Mouse (Mus musculus): ENCODE results near the gene Kit.
A peak's percentile ranks its signal among the peaks of the same experiment; 100 is the strongest.

Gene Kit

DNA sequence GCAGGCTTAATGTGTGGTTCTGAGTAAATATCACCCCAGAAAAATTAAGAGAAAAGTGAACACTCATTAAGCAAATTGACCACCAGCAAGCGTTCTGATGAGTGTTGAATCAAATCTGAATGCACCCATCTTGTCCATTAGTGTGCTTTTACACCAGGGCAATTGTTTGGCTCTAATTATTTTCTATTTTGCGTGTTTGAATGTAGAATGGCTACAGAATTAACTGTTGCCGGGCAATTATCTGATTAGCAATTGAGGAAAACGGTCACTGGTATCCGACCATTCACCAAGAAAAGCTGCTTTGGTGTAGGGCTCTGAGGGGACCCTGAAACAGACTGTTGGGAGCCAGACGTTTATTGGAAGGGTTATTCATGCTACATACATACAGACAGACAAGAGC lies 16.2 kb downstream of the Kit start:
- DNase-seq (ENCODE audit: low read depth): no peak

- no peak for DNase-seq (ENCODE audit: low read depth)
Measured at GRCm38 (mm10) chr5:75591567-75591966, 16.9 kb downstream of the Kit start.

- DNase-seq (ENCODE audit: low read depth): no peak
Measured at GRCm38 (mm10) chr5:75595319-75595718, 20.6 kb downstream of the Kit start.

DNA sequence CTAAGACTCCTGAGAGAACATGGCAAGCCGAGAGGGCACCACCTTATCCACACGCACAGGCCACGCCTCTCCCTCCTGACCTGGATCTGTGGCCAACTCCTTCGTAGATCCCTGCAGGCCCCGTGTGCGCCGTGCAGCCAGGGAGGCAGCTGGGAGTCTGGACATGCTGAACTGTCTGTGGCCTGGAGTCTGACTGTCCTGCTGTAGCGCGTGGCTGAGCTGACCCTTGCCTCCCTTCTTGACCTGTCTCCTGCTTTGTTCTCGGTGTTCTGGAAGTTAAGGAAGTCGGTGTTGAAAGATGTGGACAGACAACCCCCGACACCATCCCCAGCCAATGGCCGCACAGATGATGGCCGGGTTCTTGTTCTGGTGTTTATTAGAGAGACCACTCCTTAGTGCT lies 21.5 kb downstream of the Kit start:
- no peak for DNase-seq (ENCODE audit: low read depth)

DNA sequence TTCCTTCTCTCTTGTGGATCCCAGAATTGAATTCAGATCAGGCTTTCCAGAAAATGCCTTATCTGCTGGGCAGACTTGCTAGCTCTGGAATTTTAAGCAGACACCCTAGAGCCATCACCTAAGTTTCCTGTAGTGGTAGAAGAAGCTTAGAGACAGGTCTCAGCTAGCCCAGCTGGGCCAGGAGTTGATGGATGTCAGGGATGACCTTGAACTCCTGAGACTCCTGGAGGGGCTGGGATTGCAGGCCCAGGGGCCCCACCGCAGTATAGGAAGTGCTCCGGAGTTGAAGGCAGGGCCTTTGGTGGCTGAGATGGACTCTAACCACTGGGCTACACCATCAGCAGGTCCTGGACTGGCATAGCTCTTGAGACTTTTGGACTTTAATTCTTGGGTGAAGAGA lies 22.6 kb downstream of the Kit start:
- DNase-seq (ENCODE audit: low read depth): no peak

DNA sequence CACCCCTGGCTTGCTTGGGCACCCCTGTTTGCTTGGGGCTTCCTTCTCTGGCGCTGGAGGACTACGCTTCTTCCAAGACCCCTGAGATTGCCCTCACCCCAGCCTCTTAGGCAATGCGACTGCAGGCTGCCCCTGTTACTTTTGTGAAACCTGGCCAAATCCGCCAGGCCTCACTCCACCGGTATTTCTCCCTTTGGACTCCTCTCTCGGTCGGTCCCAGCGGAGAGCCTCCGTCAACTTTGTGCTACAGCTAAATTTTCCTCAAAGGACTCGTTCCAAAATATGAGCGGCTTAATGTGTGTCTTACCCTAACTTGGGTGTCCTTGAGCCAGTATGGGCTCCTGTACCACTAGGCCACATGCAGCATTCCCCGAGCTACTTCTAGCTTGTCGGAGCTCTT lies 23.8 kb downstream of the Kit start:
- DNase-seq (ENCODE audit: low read depth): no peak

- no peak for DNase-seq (ENCODE audit: low read depth)
Measured at GRCm38 (mm10) chr5:75599991-75600390, 25.3 kb downstream of the Kit start.

DNA sequence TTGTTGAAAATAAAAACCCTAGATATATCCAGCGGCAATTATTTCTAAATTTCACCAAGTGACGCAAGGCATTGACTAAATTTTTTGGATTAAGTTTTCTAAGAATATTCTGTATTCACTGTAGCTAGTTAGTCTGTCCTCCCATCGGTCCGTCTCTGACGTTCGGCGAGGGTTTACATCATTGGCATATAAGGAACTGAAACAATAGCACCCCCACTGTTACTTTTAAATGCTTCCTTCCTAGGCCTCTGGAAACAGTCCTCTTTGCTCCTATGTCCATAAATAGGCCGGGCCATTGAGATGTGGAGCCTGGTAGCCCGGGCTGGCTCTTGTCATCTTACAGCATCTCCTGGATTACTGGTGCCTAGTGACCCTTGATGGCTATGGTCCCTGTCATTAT lies 29.5 kb downstream of the Kit start:
- no peak for DNase-seq (ENCODE audit: low read depth)

- no peak for DNase-seq (ENCODE audit: low read depth)
Measured at GRCm38 (mm10) chr5:75606898-75607297, 32.2 kb downstream of the Kit start.

DNA sequence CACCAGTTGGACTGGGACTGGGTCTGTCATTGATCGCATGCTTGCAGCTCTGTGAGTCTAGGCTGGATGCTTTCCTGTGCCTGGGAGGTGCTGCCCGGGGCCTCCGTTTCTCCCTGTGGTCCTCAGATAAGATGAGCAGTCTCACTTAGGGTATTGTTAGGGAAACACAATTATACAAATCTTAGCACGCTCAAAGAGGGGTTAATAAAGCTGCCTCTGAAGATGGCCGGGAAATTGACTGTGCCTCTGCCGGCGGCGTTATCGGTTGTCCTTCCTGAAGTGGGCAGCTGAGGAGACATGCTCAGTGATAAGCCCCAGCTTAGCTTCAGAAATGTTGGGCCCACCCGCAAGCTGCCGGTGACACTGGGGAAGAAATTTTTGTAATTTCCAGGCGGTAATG lies 33.3 kb downstream of the Kit start:
- peak; percentile 40 for DNase-seq (ENCODE audit: low read depth)

DNA sequence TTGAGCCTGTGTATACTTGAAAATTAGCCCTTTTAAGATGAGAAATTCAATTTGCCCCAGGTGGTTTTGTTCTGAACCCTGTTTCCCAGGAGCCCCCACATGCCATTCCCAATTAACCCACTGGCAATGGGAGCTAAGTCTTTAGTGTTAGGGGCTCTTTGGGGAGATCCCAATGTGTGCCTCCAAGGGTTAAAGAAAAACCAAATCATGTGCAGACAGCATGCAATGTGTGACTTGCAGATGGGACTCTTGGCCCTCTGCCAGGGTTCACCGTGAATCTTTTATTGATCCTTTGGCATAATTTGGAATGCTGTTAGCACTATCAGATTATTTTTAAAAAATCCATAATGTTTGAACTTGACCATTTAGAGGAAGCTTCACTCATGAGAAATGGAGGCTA lies 37.7 kb downstream of the Kit start:
- no peak for DNase-seq (ENCODE audit: low read depth)

DNA sequence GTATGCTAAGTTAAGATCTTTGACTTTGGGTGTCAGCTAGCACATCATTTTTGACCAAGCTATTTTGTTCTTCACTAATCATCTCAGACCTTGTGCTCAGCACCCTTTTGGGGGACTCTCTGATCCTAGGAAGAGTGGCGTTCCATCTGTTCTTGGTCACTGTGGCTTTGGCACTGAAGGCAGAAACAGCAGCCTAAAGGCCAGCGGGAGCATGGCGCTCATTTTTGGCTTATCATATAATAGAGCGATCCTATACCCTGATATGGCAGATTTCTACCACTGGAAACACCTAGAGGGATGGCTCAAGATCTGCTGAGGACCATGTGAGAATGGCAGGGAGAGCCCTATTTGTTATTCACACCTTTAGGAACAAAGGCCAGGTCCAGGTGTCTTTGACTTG lies 38.2 kb downstream of the Kit start:
- no peak for DNase-seq (ENCODE audit: low read depth)

DNA sequence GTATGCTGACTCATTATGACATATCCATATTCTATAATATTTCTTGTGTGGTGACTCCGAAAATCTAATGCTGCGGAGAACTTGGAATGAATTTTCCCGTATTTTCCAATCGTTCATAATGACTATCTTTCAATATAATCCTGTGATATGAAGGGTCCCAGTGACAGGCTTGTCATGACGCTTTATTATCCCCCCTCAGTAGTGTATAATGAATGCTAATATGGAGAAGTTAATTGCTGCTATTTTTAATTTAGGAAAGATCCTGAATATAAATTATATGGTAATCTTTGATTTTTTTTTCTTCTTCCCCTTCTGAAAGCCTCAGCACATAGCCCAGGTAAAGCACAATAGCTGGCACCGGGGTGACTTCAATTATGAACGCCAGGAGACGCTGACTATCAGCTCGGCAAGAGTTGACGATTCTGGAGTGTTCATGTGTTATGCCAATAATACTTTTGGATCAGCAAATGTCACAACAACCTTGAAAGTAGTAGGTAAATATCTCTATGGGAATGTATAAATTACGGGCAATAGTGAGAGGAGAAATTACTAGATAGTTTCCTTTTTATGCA lies 40.4 kb downstream of the Kit start:
- DNase-seq (ENCODE audit: low read depth): no peak

DNA sequence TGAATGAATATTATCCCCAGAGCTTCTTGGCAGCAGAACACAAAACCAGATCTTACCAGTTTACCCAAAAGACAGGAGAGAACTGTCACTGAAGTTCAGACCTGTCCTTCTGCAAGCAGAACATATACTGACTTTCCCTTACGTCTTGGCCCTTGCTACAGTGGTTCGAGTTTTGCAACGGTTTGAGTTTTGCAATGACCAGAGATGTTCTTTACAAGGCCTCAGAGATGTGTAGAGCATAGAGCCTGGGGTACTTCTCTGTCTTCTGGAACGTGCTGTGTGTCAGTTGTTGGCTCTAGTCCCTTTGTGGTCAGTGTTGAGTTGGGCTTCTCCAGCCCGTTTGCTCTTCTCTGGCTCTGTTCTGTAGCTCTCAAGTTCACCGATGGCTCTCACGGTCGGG lies 40.9 kb downstream of the Kit start:
- DNase-seq (ENCODE audit: low read depth): no peak

DNA sequence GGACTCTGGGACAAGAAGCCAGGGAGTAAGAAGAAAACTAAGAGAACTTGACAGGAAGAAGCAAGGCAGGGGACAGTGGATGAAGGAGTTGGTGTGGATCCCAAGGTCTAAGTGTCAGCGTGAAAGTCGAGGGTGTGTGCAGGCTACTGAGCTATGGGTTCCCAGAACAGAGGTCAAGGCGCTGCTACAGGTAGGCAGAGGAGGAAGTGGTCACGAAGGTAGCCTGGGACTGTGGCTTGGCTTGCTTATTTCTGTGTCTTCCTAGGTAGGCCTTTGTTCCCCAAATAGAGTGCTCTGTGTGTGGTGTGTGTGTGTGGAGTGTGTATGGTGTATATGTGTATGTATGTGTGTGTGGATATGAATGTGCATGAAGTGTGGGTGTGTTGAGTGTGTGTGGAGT lies 47.7 kb downstream of the Kit start:
- DNase-seq (ENCODE audit: low read depth): no peak

DNA sequence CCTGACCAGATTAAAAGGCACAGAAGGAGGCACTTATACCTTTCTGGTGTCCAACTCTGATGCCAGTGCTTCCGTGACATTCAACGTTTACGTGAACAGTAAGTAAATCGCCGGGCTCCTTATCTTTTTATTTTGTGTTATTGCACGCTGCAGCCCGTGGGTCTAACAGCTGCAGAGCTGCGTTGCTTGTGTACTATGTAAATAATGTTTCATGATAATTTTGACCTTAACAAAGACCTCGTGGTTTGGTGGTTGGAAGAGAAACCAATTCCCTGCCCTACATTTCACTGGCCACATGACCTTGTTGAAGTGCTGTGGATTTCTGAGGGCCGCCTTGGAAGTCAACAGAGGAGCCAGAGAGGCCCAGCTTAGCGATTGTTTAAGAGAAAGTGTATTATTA lies 48.3 kb downstream of the Kit start:
- DNase-seq (ENCODE audit: low read depth): no peak

- no peak for DNase-seq (ENCODE audit: low read depth)
Measured at GRCm38 (mm10) chr5:75623520-75623919, 48.8 kb downstream of the Kit start.

- DNase-seq (ENCODE audit: low read depth): peak; percentile 74
Measured at GRCm38 (mm10) chr5:75623993-75624706, 49.4 kb downstream of the Kit start.

DNA sequence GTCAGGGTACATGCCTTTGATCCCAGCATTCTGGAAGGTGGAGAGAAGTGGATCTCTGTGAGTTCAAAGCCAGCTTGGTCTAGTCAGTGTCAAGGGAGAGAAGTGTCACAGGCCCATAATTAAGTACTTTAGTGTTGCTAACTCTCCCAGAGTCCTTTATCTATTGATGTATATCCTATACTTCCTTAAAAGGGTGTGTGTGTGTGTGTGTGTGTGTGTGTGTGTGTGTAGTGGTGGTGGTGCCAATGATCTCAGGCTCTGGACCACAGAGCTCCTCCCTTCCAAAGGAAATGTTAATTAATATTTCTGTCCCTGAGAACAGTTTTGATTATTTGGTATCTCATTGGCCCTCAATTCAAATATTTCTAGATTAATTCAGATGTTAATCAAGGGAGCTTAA lies 50.3 kb downstream of the Kit start:
- no peak for DNase-seq (ENCODE audit: low read depth)

GRCm38 (mm10) chr5:75626284-75626683 lies 51.6 kb downstream of the Kit start:
- DNase-seq (ENCODE audit: low read depth): no peak

DNA sequence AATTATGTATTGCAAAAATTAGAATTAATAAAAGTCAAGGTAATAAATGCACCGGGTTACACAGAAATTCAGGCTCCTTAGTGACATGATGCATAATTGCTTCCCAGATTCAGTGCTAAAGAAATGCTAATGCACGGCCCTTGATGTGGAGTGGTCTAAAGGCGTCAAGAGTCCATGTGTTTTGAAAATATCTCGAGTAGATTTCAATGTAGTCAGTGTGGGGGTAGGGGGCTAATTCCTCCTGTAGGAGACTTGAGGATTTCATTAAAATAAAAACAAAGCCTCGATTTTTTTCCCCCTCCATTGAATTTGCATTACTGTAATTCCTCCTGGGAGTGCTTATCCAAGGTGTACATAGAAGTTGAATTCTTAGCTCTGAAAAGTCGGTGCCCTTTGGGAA lies 52.0 kb downstream of the Kit start:
- DNase-seq (ENCODE audit: low read depth): no peak

GRCm38 (mm10) chr5:75632257-75632656 lies 57.5 kb downstream of the Kit start:
- DNase-seq (ENCODE audit: low read depth): no peak

- DNase-seq (ENCODE audit: low read depth): no peak
Measured at GRCm38 (mm10) chr5:75632846-75633640, 58.3 kb downstream of the Kit start.
